Mouse (Mus musculus) kidney, adult 2 months (tissue): ENCODE data around the gene Trit1. TPM values are rescaled to one million over a fixed set of nuclear protein-coding genes. Genes with fewer than 3 reads are reported as not detected.
"Not testable (repeated sequence)": the region's sequence is repeated elsewhere in the genome, so short reads cannot be mapped to it uniquely, and the experiment has no call there.

ENCODE experiments used
- DNase-seq: peaks from one replicate; pipeline ENCODE4 v3.0.0; 2021
- H3K27ac ChIP-seq: fragments of 200-500 bp; 2 replicates; pipeline ENCODE4 v1.5.1; 2012; ENCODE audit warnings: low read depth, low read length, control low read depth, inconsistent platforms; ENCODE audit not compliant: insufficient read depth
- H3K27me3 ChIP-seq: fragments of 200-500 bp; replicated peaks from 2 replicates; pipeline ENCODE4 v1.6.1; 2012; ENCODE audit warnings: mild to moderate bottlenecking, moderate library complexity, low read length, inconsistent platforms; ENCODE audit not compliant: control insufficient read depth, insufficient read depth
- H3K36me3 ChIP-seq: fragments of 200-500 bp; 2 replicates; pipeline ENCODE4 v1.6.1; 2012; ENCODE audit warnings: mild to moderate bottlenecking, moderate library complexity, low read length, inconsistent platforms; ENCODE audit not compliant: control insufficient read depth, insufficient read depth
- H3K4me1 ChIP-seq: fragments of 200-500 bp; 2 replicates; pipeline ENCODE4 v1.6.1; 2011; ENCODE audit warnings: low read length; ENCODE audit not compliant: control insufficient read depth, insufficient read depth
- H3K4me3 ChIP-seq: fragments of 200-500 bp; 2 replicates; pipeline ENCODE4 v1.5.1; 2011; ENCODE audit warnings: mild to moderate bottlenecking, low read depth, low read length, control low read depth; ENCODE audit not compliant: insufficient read depth
- CTCF ChIP-seq: fragments of 200-500 bp; conservative IDR thresholded peaks from 2 replicates; pipeline ENCODE4 v1.5.1; 2011; ENCODE audit warnings: low read depth, mild to moderate bottlenecking, control low read depth, low read length, moderate library complexity, mixed read lengths; ENCODE audit not compliant: insufficient read depth, insufficient read length
- POLR2A ChIP-seq: fragments of 200-500 bp; IDR thresholded peaks from one replicate; pipeline ENCODE4 v1.6.1; 2011; ENCODE audit warnings: low read depth, low read length, control low read depth
- WGBS: fragments of 180-500 bp; shearing (Covaris S2); methylation state at CpG from one replicate; pipeline ENCODE4 v1.1.7; 2018; 5-methylcytosine and 5-hydroxymethylcytosine counted together
- polyA plus RNA-seq: library from polyadenylated mRNA; depleted of rRNA; stranded (reverse); fragments of >200 nt; gene quantifications from 2 replicates; pipeline ENCODE4 v1.2.3, GENCODE M21; 2012

Gene Trit1
- polyA plus RNA-seq, 1 experiment: 4.7 TPM

- H3K4me3 ChIP-seq, H3K27ac ChIP-seq, H3K4me1 ChIP-seq, H3K36me3 ChIP-seq, H3K27me3 ChIP-seq: not testable (repeated sequence)
- 68% methylated on average over 3 of the region's 3 CpGs for WGBS
- peak; percentile 20 for DNase-seq
- 0 out of 2 replicates have a peak, but pooled peaks have one; percentile 15 for TF ChIP-seq CTCF
Observed at GRCm38 (mm10) chr4:122988004-122988403, 28.4 kb upstream of the Trit1 start.

GRCm38 (mm10) chr4:122991177-122991576 is 25.2 kb upstream of the Trit1 start:
- Histone ChIP-seq H3K4me3 (no peak overlapping the region), H3K36me3 (no peaks in the 10 kb centered on the region), H3K4me1 (no peaks in the 10 kb centered on the region), H3K27me3 (no peaks in the 10 kb centered on the region), H3K27ac (no peak overlapping the region)
- TF ChIP-seq CTCF: no peak
- no peak for TF ChIP-seq POLR2A
- WGBS: 67% methylated on average over 1 of the region's 1 CpGs
- DNase-seq: no peak

GRCm38 (mm10) chr4:122992276-122992675 is 24.1 kb upstream of the Trit1 start:
- 38% methylated on average over 3 of the region's 3 CpGs for WGBS
- Histone ChIP-seq H3K27me3 (no peaks in the 10 kb centered on the region), H3K36me3 (no peaks in the 10 kb centered on the region), H3K4me3 (no peak overlapping the region), H3K27ac (no peak overlapping the region), H3K4me1 (no peaks in the 10 kb centered on the region)
- TF ChIP-seq POLR2A (no peak), CTCF (no peak)
- DNase-seq: peak; percentile 77

- TF ChIP-seq CTCF (peak; percentile 85), POLR2A (no peak)
- no peak within 1 kb of the TSS for H3K27ac ChIP-seq
- no peaks in the 10 kb centered on the region for H3K4me1 ChIP-seq
- WGBS: under 1% methylated on average over 69 of the region's 69 CpGs
- H3K4me3 ChIP-seq: peak within 1 kb of the TSS; percentile 62
- no peaks in the 10 kb centered on the region for H3K36me3 ChIP-seq
- no peaks in the 10 kb centered on the region for H3K27me3 ChIP-seq
- DNase-seq: peak; percentile 87
Observed at GRCm38 (mm10) chr4:122995404-122996220, 20.8 kb upstream of the Trit1 start, which contains the start of gene Mycl. TSS of gene Mycl (plus strand) at chr4:122995652.

- DNase-seq: peak; percentile 57
- WGBS: under 1% methylated on average over 32 of the region's 32 CpGs
- H3K4me3 ChIP-seq: peak overlapping the region; percentile 62
- H3K27me3 ChIP-seq: no peaks in the 10 kb centered on the region
- TF ChIP-seq CTCF: no peak
- TF ChIP-seq POLR2A: no peak
- no peaks in the 10 kb centered on the region for H3K4me1 ChIP-seq
- no peaks in the 10 kb centered on the region for H3K36me3 ChIP-seq
- H3K27ac ChIP-seq: no peak overlapping the region
Observed at GRCm38 (mm10) chr4:122996221-122996617, 20.2 kb upstream of the Trit1 start.

GRCm38 (mm10) chr4:122996618-122997381 is 19.6 kb upstream of the Trit1 start:
- Histone ChIP-seq H3K4me1 (no peaks in the 10 kb centered on the region), H3K36me3 (no peaks in the 10 kb centered on the region), H3K27me3 (no peaks in the 10 kb centered on the region), H3K27ac (no peak overlapping the region), H3K4me3 (peak overlapping the region; percentile 62)
- TF ChIP-seq POLR2A (no peak), CTCF (0 out of 2 replicates have a peak, but pooled peaks have one; percentile 8)
- DNase-seq: peak; percentile 18
- WGBS: 2% methylated on average over 47 of the region's 47 CpGs

GRCm38 (mm10) chr4:122998537-122999262 is 17.7 kb upstream of the Trit1 start:
- no peak for DNase-seq
- H3K4me3 ChIP-seq: no peak overlapping the region
- WGBS: 48% methylated on average over 12 of the region's 12 CpGs
- H3K27me3 ChIP-seq: no peaks in the 10 kb centered on the region
- no peak overlapping the region for H3K27ac ChIP-seq
- no peaks in the 10 kb centered on the region for H3K36me3 ChIP-seq
- no peaks in the 10 kb centered on the region for H3K4me1 ChIP-seq
- TF ChIP-seq CTCF (no peak), POLR2A (no peak)
